Mouse (Mus musculus): ENCODE data around the gene Herc2.
"Not testable (repeated sequence)": the region's sequence is repeated elsewhere in the genome, so short reads cannot be mapped to it uniquely, and the experiment has no call there.

Herc2 gene

DNA sequence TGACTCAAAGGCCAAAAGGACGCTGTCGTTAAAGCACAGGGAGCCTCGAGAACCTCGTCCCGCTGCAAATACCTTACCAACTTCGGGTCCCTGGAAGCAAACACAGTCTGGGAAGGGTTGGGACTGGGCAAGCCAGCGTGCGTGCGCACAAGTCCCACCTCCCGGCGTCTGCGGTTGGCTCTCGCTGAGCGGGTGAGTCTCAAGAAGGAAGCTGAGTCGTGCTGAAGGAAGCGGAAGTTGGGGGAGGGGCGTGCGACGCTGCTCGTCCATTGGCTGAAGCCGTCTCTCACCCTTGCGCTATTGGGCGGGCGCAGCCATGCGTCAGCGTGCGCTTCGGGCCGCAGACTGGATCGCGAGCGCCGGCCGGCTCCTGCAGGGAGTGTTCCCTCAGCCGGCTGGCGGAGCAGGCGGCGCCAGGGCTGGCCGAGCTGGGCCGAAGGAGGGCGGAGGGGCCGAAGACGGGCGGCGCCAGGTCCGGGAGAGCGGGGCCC lies at the start of gene Herc2:
Herc2 (plus strand) TSS at position 366 of the 491 bp plus-strand sequence.
- peak; percentile 100 for DNase-seq (ENCODE audit: low spot score in 2 of 2)

DNA sequence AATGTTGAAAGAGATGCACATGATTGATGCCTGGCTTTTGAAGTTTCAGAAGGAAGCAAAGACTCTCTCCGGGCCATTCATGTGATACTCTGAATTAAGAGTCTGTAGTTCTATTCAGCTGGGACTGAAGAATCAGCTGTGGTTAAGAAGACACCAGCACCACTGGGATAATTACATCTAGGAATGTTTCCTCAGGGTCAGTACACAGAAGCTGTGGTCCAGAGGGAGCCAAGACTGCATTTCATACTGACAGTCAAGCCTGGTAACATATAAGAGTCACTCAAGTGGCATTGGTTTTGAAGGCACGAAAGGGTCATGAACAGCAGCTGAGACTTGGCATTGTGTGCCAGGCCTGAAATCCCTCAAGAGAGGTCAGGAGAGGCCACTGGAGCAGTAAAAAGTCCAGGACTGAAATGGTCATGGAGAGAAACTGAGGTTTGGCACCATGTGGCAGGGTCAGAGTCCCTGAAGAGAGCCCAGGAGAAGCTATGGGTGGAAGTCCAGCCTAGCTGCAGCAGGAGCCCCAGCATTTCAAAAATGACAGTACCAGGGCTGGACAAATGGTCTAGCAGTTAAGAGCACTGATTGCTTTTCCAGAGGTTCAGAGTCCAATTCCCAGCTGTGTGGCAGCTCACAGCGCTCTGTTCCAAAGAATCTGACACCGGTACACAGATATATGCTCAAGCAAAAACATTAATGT lies 39.5 kb upstream of the Herc2 start:
- DNase-seq (ENCODE audit: low spot score in 2 of 2): no peak

DNA sequence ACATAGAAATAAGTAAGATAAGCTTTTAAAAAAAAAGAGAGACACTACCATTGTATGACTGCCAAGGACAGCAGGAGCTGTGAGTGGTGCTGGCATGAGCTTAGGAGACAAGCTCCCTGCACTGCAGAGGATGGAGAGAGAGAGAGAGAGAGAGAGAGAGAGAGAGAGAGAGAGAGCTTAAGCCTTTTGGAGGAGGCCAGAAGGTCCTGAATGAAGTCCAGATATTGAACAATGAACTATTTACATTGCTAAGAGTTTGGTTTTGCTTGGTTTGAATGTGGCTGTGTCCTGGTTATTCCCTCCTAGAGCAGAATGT lies 39.0 kb upstream of the Herc2 start:
- no peak for DNase-seq (ENCODE audit: low spot score in 2 of 2)

DNA sequence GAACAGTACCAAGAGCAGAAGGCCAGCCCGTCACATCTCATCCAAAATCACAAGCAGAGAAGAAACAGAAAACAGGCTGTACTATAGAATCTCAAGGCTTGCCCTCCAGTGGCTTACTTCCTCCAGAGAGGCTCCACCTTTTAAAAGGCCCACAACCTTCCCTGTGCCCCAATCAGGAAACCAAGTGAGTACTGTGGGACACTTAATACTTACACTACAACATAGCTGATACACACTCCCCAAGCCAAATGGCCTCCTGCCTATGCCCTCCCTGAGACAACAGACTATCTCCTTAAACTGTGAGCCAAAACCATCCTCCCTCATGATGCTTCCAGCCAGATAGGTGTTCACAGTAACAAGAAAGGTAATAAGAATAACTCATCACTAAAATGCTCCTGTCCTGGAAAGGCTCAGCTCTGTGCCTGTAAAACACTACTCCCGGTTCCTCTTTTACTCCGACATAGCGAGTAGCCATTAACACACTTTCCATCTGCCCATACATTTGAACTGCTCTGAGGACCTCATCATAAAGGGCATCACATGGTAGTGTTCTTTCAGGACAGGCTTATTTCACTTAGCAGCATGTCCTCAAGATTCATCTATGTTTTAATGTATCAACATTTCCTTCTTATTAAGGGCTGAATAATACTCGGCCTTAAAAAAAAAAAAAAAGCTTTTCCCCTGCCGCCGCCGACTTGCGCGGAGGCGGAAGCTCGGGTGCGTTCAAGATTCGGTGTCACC lies 36.6 kb upstream of the Herc2 start:
- no peak for DNase-seq (ENCODE audit: low spot score in 2 of 2)

DNA sequence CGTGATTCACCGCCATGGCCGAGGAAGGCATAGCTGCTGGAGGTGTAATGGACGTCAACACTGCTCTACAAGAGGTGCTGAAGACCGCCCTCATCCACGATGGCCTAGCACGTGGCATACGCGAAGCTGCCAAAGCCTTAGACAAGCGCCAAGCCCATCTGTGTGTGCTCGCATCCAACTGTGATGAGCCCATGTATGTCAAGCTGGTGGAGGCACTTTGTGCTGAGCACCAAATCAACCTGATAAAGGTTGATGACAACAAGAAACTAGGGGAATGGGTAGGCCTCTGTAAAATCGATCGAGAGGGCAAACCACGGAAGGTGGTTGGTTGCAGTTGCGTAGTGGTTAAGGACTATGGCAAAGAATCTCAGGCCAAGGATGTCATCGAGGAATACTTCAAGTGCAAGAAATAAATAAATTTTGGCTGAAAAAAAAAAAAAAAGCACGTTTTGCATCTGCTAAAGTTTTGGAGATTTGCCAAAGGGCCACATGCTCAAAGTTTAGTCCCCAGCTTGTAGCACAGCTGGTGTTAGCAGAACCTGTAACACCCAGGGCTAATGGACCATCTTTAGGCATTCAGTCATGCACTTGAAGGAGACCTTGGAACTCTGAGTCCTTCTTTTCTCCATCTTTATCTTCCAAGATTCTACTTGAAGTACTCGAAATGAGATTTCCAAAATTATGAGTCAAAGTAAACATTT lies 35.8 kb upstream of the Herc2 start:
- not testable (repeated sequence) for DNase-seq (ENCODE audit: low spot score in 2 of 2)

DNA sequence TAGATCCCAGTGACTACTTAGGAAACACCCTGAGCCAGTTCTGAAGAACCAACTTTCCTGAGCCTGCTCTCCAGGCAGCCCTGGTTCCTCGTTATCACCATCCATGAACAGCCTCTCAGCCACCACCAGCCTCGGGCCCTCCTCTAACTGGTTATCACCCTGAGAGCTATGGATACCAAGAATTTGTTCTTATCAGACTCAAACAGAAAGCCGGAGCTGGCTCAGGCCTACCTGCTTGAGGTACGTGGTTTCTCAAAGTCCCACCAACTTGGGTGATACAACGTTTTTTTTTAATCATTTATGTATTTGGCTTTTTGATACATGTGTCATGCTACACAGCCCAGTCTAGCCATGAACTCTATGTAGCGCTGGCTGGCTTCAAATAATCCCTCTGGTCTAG lies 34.8 kb upstream of the Herc2 start:
- no peak for DNase-seq (ENCODE audit: low spot score in 2 of 2)

DNA sequence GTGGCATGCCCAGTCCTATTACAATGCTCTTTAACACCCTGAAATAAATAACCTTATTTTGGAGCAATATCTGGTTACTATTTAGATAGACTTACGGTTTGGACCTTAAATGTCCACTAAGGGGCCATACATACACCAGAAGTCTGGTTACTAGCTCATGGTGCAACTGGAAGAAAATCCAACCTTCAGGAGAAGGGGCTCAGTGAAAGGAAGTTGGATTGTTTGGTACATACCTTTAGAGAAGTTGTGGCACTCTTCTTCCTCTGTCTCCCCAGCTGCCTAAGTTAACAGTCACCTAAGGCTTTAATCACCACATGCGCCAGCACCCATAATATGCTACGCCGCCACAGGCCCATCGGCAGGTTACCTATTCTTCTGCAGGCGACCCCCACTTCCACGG lies 34.2 kb upstream of the Herc2 start:
- no peak for DNase-seq (ENCODE audit: low spot score in 2 of 2)

DNA sequence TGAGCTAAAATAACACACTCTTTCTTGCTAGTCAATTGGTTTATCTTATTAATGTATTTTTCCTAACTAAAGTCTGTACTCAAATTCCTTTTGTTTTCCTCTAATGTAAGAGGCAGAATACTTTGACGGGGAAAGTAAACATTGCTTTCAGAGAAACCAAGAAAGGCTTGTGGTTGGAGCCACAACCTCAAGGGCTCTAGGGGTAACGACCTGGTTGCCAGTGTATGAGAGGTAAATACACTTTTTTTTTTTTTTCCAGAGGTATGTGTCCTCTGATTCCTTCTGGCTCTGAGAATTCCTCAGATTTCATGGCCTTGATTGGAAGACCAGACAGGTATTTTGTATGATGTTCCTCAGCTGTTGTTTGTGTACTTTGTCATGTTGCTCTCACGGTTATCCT lies 32.2 kb upstream of the Herc2 start:
- no peak for DNase-seq (ENCODE audit: low spot score in 2 of 2)

DNA sequence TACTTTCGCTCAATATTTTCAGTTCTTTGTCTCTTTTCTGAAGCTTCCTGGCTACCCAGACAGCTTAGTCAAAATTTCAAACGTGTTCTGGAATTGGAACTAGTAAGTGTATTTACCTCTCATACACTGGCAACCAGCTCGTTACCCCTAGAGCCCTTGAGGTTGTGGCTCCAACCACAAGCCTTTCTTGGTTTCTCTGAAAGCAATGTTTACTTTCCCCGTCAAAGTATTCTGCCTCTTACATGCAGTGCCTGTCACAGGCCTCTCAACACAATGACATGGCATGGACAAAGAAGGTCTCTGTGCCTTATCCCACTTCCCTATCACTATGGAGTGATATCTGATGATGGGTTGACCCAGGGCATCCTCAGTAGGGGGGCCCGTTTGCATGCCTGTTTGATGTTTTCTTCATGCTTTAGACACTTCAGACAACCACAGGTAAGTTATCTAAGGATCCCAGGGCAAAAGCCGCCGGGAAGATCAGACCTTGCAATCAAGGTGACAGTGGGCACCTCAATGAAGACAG lies 31.5 kb upstream of the Herc2 start:
- DNase-seq (ENCODE audit: low spot score in 2 of 2): no peak

DNA sequence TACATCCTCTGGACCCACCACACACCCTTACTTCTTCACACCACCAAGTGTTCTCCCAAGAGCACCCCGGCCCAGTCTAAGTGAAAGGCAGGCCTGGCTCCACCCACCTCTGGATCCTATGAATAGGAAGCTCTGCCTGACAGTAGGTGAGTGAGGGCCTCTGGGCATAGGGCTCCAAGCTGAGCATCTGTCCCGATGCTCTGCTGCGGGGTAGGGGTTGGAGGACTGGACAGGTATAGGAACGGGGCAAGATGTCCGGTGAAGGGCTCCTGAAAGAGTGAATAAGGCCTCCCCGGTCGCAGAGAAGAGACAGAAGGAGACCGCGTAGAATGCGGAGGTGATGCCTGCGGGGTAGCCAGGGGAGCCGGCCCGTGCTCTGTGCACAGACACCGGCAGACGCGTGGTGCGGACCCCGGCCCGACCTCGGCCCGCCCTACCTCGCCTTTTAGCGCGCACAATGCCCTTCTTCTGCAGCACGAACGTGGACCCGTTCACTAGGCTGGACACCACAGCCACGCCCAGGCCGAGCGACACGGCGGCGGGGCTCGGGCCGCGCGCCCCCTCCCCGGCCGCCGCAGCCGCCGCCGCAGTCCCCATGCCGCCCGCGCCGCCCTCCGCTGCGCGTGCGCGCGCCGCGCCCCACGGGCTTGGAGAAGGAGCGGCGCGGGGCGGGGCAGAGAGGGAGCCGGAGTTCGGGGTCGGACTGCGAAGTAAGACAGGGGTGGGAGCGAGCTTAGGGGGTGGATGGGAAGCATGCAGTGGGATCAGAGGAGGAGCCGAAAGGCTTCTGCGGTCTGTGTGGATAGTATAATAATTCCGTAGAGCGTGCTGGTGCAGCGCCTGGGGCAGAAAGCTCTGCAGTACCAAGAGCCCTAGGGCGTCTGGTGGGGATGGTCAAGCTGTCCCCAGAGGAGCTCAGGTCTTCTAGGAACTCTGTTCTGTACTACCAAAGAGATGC lies 30.7 kb upstream of the Herc2 start:
- DNase-seq (ENCODE audit: low spot score in 2 of 2): peak; percentile 60 to 64

DNA sequence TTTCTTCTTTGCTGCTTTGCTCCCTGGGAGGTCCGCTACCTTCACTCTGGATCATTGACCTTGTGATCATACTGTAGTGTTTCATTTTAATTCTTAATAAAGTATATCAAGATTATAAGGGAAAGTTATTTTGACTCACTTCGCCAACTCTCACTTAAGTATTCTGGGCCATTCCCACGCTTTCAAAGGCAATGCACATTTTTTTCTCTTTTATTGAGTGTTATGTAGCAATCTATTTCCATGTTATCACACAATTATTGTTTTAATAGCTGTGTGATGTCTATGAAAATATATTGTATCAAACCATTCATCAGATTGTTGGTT lies 30.1 kb upstream of the Herc2 start, which contains the start of gene Nipa1:
Nipa1 (minus strand) TSS at position 25 of the 324 bp plus-strand sequence.
- DNase-seq (ENCODE audit: low spot score in 2 of 2): no peak

DNA sequence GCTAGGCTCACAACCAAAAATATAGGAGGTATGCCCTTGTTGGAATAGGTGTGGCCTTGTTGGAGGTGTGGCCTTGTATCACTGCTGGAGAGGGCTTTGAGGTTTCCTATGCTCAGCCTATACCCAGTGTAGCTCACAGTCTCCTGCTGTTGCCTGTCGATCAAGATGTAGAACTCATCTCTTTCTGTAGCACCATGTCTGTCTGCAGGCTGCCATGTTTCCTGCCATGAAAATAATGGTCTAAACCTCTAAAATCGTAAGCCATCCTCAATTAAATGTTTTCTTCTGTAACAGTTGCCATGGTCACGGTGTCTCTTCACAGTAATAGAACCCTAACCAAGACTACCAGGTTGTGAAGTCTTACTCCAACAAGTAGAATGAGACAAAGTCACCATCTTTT lies 26.4 kb upstream of the Herc2 start:
- no peak for DNase-seq (ENCODE audit: low spot score in 2 of 2)

DNA sequence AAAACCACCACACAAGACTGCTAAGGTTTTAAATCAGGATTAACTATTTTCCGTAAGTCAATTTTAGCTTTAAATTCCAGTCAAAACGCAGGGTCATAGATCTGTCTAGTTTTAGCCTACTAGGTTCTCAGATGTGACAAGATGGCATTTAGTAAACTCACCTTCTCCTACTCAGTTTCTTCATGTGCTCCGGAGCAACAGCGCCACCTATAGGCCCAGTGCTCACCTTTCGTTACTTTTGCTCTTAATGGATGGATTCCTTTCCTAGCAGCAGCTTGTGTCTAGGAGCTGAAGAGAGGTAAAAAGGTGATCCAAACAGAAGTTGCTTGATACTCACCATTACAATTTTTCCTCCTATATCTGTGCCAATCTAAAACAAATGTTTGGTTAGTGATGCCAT lies 7.6 kb upstream of the Herc2 start:
- peak; percentile 68 to 81 for DNase-seq (ENCODE audit: low spot score in 2 of 2)

DNA sequence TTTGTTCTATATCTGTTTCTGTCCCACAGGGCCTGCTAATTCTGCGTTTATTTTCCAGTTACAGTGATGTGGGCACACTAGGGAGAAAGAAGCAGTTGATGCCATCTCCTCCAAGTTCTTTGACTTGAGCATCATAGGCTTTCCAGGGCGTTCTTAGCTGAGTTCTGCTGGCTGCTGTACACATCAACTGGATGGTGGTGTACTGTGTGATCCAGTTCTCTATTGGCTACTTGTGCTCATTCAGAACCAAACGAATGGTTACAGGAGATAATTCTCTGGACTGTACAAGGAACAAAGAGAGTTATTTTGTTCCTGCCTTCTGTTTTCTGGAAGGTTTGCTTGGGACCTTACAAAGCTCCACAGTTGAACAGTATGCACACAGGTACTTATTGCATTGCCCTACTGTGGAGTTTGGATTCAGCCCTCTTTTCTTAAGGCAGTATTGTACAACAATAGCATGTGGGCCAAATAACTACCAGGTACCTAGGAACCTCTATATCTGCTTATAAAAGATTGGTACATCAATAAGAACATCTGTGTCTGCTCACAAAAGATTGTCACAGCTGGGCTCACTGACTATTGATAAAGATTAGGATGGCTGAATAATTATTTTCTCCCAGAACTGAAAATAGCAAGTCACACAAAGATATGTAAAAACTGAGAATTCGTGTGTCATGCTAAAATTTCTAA lies 6.3 kb upstream of the Herc2 start:
- DNase-seq (ENCODE audit: low spot score in 2 of 2): no peak

DNA sequence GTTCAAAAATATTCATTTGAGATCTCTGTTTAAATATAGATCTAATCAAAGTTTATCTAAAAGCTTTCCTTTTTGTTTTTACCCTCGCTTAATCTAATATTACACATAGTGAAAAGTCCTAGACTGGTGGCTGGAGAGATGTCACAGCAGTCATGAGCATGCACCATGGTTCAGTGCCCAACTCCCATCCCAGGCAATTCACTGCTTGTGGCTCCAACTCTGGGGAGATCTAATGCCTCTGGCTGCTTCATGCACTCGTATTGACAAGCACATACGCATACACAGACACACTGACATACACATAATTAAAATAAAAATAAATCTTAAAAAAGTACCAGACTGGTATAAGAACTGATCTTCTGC lies 5.7 kb upstream of the Herc2 start:
- no peak for DNase-seq (ENCODE audit: low spot score in 2 of 2)

DNA sequence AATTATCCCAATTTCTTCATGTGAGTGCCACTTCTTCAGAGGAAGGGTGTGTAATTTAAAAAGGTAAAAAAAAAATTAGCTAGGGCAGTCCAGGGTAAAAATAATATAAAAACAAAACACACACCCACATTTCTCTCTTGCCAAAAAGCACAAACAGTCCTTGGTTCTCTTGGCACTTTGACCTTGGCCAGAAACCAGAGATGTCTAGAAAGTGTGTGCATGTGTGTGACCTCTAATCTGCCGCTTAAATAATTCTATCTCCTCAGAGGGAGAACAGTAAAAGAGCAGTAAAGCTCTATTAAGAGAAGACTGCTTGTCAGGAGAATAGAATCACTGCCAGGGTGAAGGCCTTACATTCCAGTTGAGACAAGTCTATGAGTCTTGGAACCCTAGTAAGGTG lies 2.8 kb upstream of the Herc2 start:
- no peak for DNase-seq (ENCODE audit: low spot score in 2 of 2)

DNA sequence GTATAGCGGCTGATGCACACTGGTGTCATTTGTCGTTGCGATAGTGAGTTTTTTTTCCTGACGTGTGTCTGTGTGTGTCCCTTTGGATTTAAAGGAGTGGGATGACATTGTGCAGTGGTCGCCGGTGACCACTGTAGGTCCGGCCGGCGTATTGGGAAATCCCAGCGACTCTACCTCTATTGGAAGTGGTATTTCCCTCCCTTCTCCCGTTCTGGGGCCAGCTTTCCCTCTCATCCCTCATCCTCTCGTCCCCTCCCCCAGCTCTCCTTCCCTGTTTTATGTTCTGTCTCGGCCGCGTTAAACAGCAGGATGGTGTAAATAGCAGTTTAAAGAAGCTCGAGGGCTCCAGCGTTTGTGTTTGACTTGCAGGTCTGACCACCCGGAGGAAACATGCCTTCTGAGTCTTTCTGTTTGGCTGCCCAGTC lies 503 bp downstream of the Herc2 start:
- DNase-seq (ENCODE audit: low spot score in 2 of 2): peak; percentile 13 to 25

DNA sequence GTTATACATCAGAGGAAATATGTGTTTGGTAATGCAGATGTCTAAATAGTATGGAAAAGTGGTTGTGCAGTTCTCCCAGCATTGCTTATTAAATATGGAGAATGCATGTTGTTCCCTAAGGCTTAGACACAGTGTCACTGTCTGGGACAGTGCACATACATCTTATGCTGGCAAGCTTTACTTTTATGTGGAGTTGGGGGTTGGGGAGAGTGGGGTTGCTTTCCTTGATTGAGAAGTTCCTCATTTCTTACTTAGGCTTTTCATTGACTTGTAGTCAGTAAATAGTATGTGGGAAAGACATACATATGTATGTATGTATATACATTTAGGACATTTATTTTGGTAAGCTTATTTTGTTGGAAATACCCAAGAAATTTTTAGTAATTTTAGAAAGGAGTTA lies 3.0 kb downstream of the Herc2 start:
- no peak for DNase-seq (ENCODE audit: low spot score in 2 of 2)

DNA sequence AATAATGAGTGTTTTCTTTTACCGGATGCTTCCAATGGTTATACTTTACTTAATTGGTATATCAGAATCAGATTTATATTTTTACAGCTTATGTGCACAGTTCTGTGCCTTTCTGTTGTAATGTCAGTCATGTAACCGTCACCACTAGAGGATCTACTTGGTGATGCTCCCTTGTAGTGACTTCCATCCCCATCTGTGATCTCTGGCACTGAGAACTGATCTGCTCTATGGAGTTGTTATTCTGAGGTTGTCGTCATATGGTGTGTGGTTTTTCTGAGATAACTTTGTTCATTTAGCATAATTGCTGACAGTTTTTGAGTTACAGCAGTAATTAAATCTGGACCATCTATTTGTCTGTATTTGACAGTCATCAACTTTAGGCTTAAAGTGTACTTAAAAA lies 5.3 kb downstream of the Herc2 start:
- no peak for DNase-seq (ENCODE audit: low spot score in 2 of 2)

DNA sequence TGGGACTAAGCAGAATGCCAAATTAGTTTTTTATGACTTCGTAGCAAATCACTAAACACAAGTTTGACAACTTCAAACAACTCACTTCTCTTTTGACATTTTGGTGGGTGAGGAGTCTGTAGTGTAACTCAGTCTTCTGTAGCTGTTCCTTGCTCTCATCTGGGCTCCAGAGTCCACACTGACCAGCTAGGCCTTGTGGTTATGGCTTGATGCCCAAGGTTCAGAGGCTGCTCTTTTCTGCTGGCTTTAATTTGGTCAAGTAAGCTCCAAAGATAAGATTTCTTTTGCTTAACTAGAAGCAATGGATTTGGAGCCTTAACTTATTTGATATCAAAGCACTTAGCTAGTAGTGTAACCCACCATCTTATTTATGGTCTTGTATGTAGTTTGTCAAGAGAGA lies 14.9 kb downstream of the Herc2 start:
- no peak for DNase-seq (ENCODE audit: low spot score in 2 of 2)

DNA sequence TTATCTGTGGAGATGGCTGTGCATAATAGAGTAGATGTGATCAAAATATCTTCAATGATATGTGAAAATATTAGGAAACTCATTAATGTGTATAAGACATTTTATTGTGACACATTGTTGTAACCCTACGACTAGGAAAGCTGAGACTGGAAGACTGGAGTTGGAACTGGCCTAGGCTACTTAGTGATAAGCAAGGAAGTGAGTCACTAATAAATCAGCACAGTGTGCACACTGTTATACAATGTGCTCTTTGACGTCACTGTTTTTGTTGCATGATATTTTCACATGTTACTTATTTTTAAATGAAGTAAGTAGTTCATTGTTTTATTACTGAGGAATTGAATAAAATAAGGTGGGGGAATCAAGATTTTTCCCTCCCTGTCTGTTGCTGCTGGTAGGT lies 16.1 kb downstream of the Herc2 start:
- DNase-seq (ENCODE audit: low spot score in 2 of 2): no peak

Measured in frontal cortex, postnatal 36 days (tissue).